Mouse (Mus musculus) olfactory bulb, adult 2 months (tissue): Measurements from ENCODE around the gene Setd1b.

ENCODE experiments used
- CTCF ChIP-seq: fragments of 200-500 bp; IDR thresholded peaks from 2 replicates; pipeline ENCODE4 v1.5.1; 2012; ENCODE audit warnings: low read depth, mild to moderate bottlenecking, low read length, moderate library complexity; ENCODE audit not compliant: insufficient read depth
- POLR2A ChIP-seq: fragments of 200-500 bp; IDR thresholded peaks from 2 replicates; pipeline ENCODE4 v1.6.1; 2012; ENCODE audit warnings: mild to moderate bottlenecking, low read depth, low read length, moderate library complexity; ENCODE audit not compliant: insufficient read depth

- TF ChIP-seq CTCF (no peak), POLR2A (no peak)
Measured at GRCm38 (mm10) chr5:123114109-123114508, 27.9 kb upstream of the Setd1b start.
